Mouse (Mus musculus): ENCODE data around the gene Ndst2. TPM values are rescaled to one million over a fixed set of nuclear protein-coding genes. Genes with fewer than 3 reads are reported as not detected.

The Ndst2 gene
- polyA plus RNA-seq, 1 experiment from 2014 or later, result 18.2 TPM

GRCm38 (mm10) chr14:20681742-20682141 is 52.6 kb downstream of the Ndst2 start:
- Histone ChIP-seq H3K9ac (ENCODE audit: low read depth, low read length) (no peak overlapping the region), H3K27me3 (ENCODE audit: insufficient read depth, low read length) (no peaks in the 10 kb centered on the region), H3K36me3 (ENCODE audit: insufficient read depth, low read length) (peaks cover 81% of the 10 kb centered on the region), H3K4me2 (ENCODE audit: low read length) (no peak overlapping the region), H3K4me1 (replicated peaks; ENCODE audit: insufficient read depth, low read length) (no peaks in the 10 kb centered on the region), H3K4me3 (replicated peaks; ENCODE audit: low read depth, low read length) (no peak overlapping the region), H3K27ac (no peak overlapping the region), H3K9me3 (replicated peaks; ENCODE audit: low read length) (no peaks in the 10 kb centered on the region)
- WGBS, result 88% methylated on average over 2 of the region's 2 CpGs
- no peak for ATAC-seq (replicated peaks; ENCODE audit: low FRiP score, low read depth)
- TF ChIP-seq CTCF (IDR thresholded peaks at IDR 0.05; ENCODE audit: low read depth), result no peak
- DNase-seq (ENCODE audit: low spot score), result no peak

GRCm38 (mm10) chr14:20677906-20678305 is 56.5 kb downstream of the Ndst2 start:
- Histone ChIP-seq H3K4me3 (replicated peaks; ENCODE audit: low read depth, low read length) (no peak overlapping the region), H3K9ac (ENCODE audit: low read depth, low read length) (no peak overlapping the region), H3K4me1 (replicated peaks; ENCODE audit: insufficient read depth, low read length) (0 out of 2 replicates have a peak, but pooled peaks cover 6% of the 10 kb centered on the region), H3K9me3 (replicated peaks; ENCODE audit: low read length) (no peaks in the 10 kb centered on the region), H3K36me3 (ENCODE audit: insufficient read depth, low read length) (peaks cover 55% of the 10 kb centered on the region), H3K4me2 (ENCODE audit: low read length) (no peak overlapping the region), H3K27ac (no peak overlapping the region), H3K27me3 (ENCODE audit: insufficient read depth, low read length) (no peaks in the 10 kb centered on the region)
- no peak for TF ChIP-seq CTCF (IDR thresholded peaks at IDR 0.05; ENCODE audit: low read depth)
- WGBS, result 94% methylated on average over 4 of the region's 4 CpGs
- ATAC-seq (replicated peaks; ENCODE audit: low FRiP score, low read depth), result no peak
- no peak for DNase-seq (ENCODE audit: low spot score)

- Histone ChIP-seq H3K4me1 (replicated peaks; ENCODE audit: insufficient read depth, low read length) (0 out of 2 replicates have a peak, but pooled peaks cover 6% of the 10 kb centered on the region), H3K9ac (ENCODE audit: low read depth, low read length) (peak within 1 kb of the TSS; percentile 85), H3K27ac (peak within 1 kb of the TSS; percentile 98), H3K9me3 (replicated peaks; ENCODE audit: low read length) (no peaks in the 10 kb centered on the region), H3K36me3 (ENCODE audit: insufficient read depth, low read length) (peaks cover 24% of the 10 kb centered on the region), H3K4me3 (replicated peaks; ENCODE audit: low read depth, low read length) (peak within 1 kb of the TSS; percentile 84), H3K4me2 (ENCODE audit: low read length) (peak within 1 kb of the TSS; percentile 84), H3K27me3 (ENCODE audit: insufficient read depth, low read length) (no peaks in the 10 kb centered on the region)
- under 1% methylated on average over 43 of the region's 43 CpGs for WGBS
- TF ChIP-seq CTCF (IDR thresholded peaks at IDR 0.05; ENCODE audit: low read depth), result no peak
- DNase-seq (ENCODE audit: low spot score) (peak; percentile 97), ATAC-seq (replicated peaks; ENCODE audit: low FRiP score, low read depth) (peak; percentile 95)
Measured at GRCm38 (mm10) chr14:20674064-20674833, 60.1 kb downstream of the Ndst2 start, which contains the start of gene Sec24c. Gene Sec24c, plus strand, starts transcription at chr14:20674308.

- DNase-seq (ENCODE audit: low spot score), result no peak
- WGBS, result 10% methylated on average over 13 of the region's 13 CpGs
- Histone ChIP-seq H3K27me3 (ENCODE audit: insufficient read depth, low read length) (no peaks in the 10 kb centered on the region), H3K9ac (ENCODE audit: low read depth, low read length) (peak overlapping the region; percentile 47; the same call in 1 of the 2 replicates), H3K4me2 (ENCODE audit: low read length) (peak overlapping the region; percentile 84), H3K27ac (peak overlapping the region; percentile 98), H3K9me3 (replicated peaks; ENCODE audit: low read length) (no peaks in the 10 kb centered on the region), H3K4me3 (replicated peaks; ENCODE audit: low read depth, low read length) (peak overlapping the region; percentile 84), H3K36me3 (ENCODE audit: insufficient read depth, low read length) (peaks cover 24% of the 10 kb centered on the region), H3K4me1 (replicated peaks; ENCODE audit: insufficient read depth, low read length) (0 out of 2 replicates have a peak, but pooled peaks cover 6% of the 10 kb centered on the region)
- TF ChIP-seq CTCF (IDR thresholded peaks at IDR 0.05; ENCODE audit: low read depth), result no peak
- 0 out of 2 replicates have a peak, but pooled peaks have one; percentile 34 for ATAC-seq (replicated peaks; ENCODE audit: low FRiP score, low read depth)
Measured at GRCm38 (mm10) chr14:20673735-20674063, 60.7 kb downstream of the Ndst2 start.

Small RNA genes lying within 50 kb of the gene (microRNA-seq; reads per million reads assigned to microRNA genes)
- 1.0 reads per million for gene Mir6946

Other genes starting within 250 kb of the Ndst2 start
- gene Mss51, start 237.7 kb downstream of the Ndst2 start, polyA plus RNA-seq (2015; fragmentation: Nextera tagmentation; extraction: Ambion mirVana), result 0.28 and 0.38 TPM in 2 replicates
- 36.4 and 37.2 TPM in 2 replicates for gene Ppp3cb, start 188.0 kb downstream of the Ndst2 start, polyA plus RNA-seq (2015; fragmentation: Nextera tagmentation; extraction: Ambion mirVana)
- 4.8 and 5.6 TPM in 2 replicates for gene Usp54, start 93.5 kb downstream of the Ndst2 start, polyA plus RNA-seq (2015; fragmentation: Nextera tagmentation; extraction: Ambion mirVana)
- gene Myoz1, start 78.0 kb downstream of the Ndst2 start, polyA plus RNA-seq (2015; fragmentation: Nextera tagmentation; extraction: Ambion mirVana), result 1.8 and 2.5 TPM in 2 replicates
- 0.32 and 0.33 TPM in 2 replicates for gene Synpo2l, start 66.2 kb downstream of the Ndst2 start, polyA plus RNA-seq (2015; fragmentation: Nextera tagmentation; extraction: Ambion mirVana)
- 57.3 and 62.8 TPM in 2 replicates for gene Sec24c, start 60.3 kb downstream of the Ndst2 start, polyA plus RNA-seq (2015; fragmentation: Nextera tagmentation; extraction: Ambion mirVana)
- gene Fut11, start 39.6 kb downstream of the Ndst2 start, polyA plus RNA-seq (2015; fragmentation: Nextera tagmentation; extraction: Ambion mirVana), result 21.6 and 22.4 TPM in 2 replicates
- 195 and 223 TPM in 2 replicates for gene Chchd1, start 31.6 kb downstream of the Ndst2 start, polyA plus RNA-seq (2015; fragmentation: Nextera tagmentation; extraction: Ambion mirVana)
- 20.2 and 20.6 TPM in 2 replicates for gene Zswim8, start 27.0 kb downstream of the Ndst2 start, polyA plus RNA-seq (2015; fragmentation: Nextera tagmentation; extraction: Ambion mirVana)
- 36.5 and 45.5 TPM in 2 replicates for gene Camk2g, start 59.5 kb upstream of the Ndst2 start, polyA plus RNA-seq (2015; fragmentation: Nextera tagmentation; extraction: Ambion mirVana)
- 70.2 and 74.7 TPM in 2 replicates for gene Plau, start 102.1 kb upstream of the Ndst2 start, polyA plus RNA-seq (2015; fragmentation: Nextera tagmentation; extraction: Ambion mirVana)
- 39.9 and 42.0 TPM in 2 replicates for gene Vcl, start 194.8 kb upstream of the Ndst2 start, polyA plus RNA-seq (2015; fragmentation: Nextera tagmentation; extraction: Ambion mirVana)

Data from kidney, postnatal 0 days (tissue).